ENCODE assay signal across 19 mouse cellular contexts in the genomic region with DNA sequence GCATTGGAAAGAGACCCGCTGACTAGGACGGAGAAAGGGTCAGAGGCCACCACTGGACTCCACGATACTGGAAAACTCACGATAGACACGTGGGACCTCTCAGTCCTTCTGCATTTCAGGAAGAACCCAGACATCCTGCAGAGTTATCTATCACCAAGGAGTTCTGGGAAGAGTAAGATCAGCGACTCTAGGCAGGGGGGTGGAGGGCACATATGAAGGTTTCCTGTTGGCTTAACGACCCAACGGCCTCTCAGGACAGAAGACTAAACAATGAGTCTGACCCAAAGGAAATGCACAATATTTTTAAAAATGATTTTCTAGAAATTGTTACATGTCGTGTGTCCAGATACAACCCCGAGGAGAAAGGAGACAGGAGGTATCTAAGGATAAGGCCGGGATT.
"Had no signal": no experiment of that assay in that cellular context is flagged by ENCODE, and none has a peak within 500 bp of the region (broad histone marks: within the 10 kb centered on the region; RNA-seq: fewer than 3 reads in every experiment).

No protein-coding gene starts in this region.

- H3K9me3 ChIP-seq: lung, embryonic 15.5 days; megakaryocyte, embryonic 14.5 days; midbrain, embryonic 10.5 days; midbrain, embryonic 13.5 days; neural tube, embryonic 13.5 days had no signal

- H3K9ac ChIP-seq: lung, embryonic 15.5 days; midbrain, embryonic 13.5 days; neural tube, embryonic 13.5 days had no signal

- H3K36me3 ChIP-seq: lung, embryonic 15.5 days; midbrain, embryonic 10.5 days; midbrain, embryonic 13.5 days; neural tube, embryonic 13.5 days had no signal

- H3K4me2 ChIP-seq: lung, embryonic 15.5 days; midbrain, embryonic 13.5 days; neural tube, embryonic 13.5 days had no signal

- H3K4me3 ChIP-seq: left cerebral cortex, adult 2 months; lung, embryonic 15.5 days; megakaryocyte, embryonic 14.5 days; midbrain, embryonic 10.5 days; midbrain, embryonic 13.5 days; myocyte; neural tube, embryonic 13.5 days had no signal

- DNase-seq: kidney, adult 18-20 months; layer of hippocampus, postnatal 36 days; lung, adult 18-20 months; lung, postnatal 10 days; lung, postnatal 36 days; retina, postnatal 1 day; right cerebral cortex, postnatal 25 days; spleen, adult 18-20 months; thymus, adult 18-20 months; thymus, postnatal 4 days had no signal

- H3K27me3 ChIP-seq: lung, embryonic 15.5 days; megakaryocyte, embryonic 14.5 days; midbrain, embryonic 13.5 days; neural tube, embryonic 13.5 days had no signal

- ATAC-seq: midbrain, embryonic 13.5 days; midbrain, embryonic 16.5 days had no signal

- H3K27ac ChIP-seq: kidney, postnatal 0 days; left cerebral cortex, adult 2 months; lung, embryonic 15.5 days; midbrain, embryonic 10.5 days; midbrain, embryonic 13.5 days; neural tube, embryonic 13.5 days had no signal

- H3K4me1 ChIP-seq: midbrain, embryonic 13.5 days had no signal
